Mouse (Mus musculus): Measurements from ENCODE around the gene Rgs13.
"Not testable (repeated sequence)": the region's sequence is repeated elsewhere in the genome, so short reads cannot be mapped to it uniquely, and the experiment has no call there.

The Rgs13 gene

GRCm38 (mm10) chr1:144152526-144152925, 24.6 kb downstream of the Rgs13 start:
- DNase-seq (ENCODE audit: extremely low read depth, low read depth): no peak

DNA sequence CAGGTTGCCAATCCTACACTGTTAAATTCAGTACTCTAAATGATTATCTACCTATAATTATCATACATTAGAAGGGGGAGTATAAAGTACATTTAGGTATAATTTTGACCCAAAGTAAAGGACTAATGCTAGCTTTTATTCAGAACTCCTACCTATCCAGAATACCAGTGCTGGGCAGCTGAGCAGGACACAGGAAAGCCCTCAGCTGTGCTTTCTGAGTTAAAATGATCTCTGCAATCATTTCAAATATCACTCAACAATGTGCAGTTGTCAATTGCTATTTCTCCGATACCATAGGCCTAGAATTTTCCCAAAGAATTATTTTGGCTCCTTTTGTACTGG, 25.0 kb downstream of the Rgs13 start:
- no peak for DNase-seq (ENCODE audit: extremely low read depth, low read depth)

DNA sequence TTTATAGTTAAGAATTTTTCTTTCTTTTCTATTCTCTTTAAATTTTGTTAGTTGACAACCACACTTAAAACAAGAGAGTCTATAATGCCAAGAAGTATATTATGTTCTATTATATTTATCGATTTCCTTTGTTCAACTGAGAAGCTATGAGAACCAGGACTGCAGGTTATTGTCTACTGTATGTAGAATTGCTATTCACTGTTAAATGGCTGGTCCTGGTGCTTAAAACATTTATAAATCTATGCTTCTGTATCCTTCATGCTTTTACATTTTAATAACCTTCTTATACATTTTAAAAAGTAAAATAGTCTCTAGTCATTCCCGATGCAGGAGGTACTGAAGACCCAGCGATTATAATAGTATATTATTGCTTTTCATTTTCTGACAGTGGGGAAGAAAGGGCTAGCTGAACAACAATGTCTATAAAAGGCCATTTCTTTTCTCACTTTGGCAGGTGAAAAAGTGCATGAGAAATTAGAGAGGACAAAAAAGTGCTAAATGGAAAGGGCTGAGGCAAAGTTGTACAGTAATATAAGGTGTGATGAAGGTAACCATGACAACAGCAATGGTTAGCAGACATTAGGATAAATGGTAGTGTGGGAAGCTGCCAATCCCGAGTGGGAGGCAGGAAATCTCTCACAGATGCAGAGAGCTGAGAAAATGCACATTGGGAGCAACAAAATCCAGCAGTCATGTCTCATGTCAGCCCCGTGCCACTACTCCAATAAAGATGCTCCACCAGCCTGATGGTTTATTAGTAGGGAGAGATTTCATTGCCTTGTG, 25.6 kb downstream of the Rgs13 start:
- DNase-seq (ENCODE audit: extremely low read depth, low read depth): no peak

DNA sequence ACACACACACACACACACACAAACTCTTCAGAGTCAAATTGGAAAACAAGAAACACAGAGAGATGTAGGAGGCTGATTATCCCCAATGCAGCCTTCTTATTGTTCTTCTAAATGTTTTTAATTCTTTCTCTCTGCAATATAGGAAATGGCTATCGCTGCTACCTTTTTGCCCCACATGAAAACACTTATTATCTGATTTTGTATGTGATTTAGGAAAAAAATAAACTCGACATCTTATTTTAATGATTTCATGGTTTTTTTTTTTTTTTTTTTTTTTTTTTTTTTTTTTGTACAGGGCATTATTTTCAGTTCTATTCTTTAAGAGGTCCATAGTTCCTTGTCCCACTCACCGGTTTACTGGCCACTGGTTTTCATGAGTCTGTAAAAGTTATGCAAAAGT, 27.2 kb downstream of the Rgs13 start:
- no peak for DNase-seq (ENCODE audit: extremely low read depth, low read depth)

DNA sequence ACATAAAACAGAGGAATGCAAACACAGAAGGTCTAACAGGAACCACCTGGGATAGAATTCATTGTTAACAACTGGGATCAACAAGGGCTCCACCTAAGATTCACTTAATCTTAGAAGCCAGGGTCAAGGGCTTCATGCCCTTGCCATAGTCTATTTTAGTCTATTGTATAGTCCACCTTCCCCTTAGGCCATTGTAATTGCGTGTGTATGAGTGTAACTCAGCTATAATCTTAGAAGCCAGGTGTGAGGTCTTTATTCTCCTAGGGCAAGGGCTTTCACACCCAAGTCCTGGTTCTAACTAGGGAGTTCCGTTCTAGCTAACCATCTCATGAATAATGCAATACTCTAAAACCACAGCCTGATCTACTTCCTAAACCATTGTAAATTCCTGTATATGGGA, 35.8 kb downstream of the Rgs13 start:
- DNase-seq (ENCODE audit: extremely low read depth, low read depth): not testable (repeated sequence)

DNA sequence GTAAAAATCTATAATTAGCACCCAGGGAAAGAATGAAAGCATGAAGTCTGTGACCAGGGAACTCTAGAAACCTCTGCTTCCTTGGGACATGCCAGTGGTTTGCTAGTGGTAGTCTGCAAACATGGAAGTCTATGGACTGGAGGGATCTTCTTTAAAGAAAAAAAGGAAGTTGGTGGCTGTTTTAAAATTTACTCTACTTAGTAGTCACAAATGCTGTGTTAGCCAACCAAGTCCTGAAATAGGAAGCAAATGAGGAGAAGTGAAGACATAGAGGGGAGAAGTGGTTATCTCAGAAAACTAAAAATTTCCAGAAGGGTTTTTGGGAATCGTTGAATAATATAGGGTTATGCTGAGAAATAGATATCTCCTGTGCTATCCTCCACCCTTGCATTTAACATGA, 37.3 kb downstream of the Rgs13 start:
- DNase-seq (ENCODE audit: extremely low read depth, low read depth): no peak

- no peak for DNase-seq (ENCODE audit: extremely low read depth, low read depth)
Observed at GRCm38 (mm10) chr1:144127965-144128364, 49.2 kb downstream of the Rgs13 start.

DNA sequence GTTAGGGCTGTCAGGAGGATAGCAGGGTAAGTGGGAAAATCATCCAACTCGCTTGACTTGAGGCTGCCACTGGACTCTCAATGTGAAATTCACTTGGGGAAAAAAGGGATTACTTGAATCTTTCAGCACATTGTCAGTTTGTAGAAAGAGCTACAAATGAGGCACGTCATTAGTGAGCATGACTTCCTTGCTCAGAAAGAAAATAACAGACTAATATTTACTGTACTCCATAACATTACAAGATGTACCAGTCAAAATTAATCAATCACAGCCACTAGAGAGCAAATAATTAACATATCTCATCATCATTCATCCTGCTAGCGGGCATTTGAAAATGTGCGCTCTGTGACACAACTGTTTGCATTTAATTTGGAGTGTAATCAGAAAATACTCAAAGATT, 57.1 kb downstream of the Rgs13 start:
- DNase-seq (ENCODE audit: extremely low read depth, low read depth): no peak

DNA sequence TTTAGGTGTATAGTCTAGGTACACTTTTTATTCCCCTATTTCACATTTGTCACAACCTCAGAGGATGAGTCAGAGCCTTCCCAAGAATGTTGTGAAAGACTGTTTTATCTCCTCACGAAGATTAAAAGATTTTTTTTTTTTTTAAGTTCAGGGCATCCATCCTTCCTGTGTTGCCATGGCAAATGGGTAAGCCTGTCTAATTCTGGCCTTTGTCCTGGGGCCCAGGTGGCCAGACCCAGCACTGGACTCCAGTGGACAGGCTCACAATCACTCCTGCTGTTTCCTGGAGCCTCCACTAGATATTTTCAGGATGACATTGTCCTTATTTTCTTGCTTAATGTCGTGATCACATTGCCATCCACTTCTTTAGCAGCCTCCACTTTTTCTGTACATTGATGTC, 57.7 kb downstream of the Rgs13 start:
- no peak for DNase-seq (ENCODE audit: extremely low read depth, low read depth)

DNA sequence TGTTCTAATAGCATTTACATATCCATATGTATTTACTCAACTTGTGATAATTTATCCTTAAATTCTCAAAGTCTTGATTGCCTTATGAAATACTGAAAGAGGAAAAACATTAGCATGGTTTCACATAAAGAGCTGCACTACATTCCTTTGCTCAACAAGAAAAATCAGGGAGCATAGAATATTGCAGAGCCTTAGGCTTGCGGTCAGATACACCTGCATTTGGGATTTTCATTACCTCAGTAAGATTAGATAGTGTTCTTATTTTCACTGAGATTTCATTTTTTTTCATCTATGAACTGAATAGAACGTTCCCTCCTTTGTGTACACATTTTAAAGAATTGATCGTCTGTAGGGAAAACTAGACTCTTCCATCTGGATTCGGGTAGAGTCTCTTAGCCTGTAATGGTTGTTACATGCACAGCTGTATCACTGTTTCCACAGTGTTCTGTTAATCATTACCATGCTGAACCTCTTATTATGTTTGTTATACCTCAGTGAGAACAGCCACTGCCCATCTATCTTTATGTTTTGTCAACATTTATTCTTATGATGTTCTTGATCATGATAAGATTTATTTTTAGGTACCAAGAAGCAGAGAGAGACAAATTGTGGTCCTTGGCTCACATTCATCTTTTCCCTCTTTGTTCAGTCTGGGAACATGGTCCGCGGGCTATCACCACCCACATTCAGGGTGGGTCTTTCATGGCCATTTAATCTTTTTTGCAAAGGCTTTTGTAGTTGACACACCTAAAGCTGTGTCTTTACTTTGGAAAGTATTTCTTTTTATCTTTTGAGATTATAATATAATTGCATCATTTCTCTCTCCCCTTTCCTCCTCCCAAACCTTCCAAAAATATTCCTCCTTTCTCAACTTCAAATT, 61.1 kb downstream of the Rgs13 start:
- no peak for DNase-seq (ENCODE audit: extremely low read depth, low read depth)

DNA sequence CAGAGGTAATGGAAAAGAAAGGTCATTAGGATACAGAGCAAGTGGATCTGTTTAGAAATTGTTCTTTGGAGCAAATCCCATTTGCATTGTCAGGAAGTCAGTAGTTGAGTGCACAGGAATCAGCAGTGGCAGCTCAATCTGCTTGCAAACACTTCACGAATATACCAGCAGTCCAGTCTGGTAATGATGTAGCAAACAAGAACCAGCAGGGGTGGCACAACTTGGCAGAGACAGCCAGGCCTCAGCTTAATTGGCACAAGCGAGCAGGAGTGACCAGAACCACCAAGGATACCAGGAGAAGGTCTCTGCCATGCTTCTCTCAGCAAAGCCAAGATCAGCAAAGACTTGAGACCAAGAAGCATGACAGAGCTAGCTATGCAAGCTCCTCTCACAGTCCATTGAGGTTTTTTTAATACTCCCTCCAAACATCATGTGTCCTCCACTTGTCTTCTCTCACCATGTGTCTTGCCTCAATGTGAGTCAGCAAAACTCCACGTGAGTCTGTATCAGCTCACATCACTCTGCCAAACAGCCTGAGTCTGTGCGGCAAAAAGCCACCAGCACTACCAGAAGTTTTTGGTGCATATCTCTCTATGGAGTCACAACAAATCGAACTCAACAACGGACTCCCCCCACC, 63.6 kb downstream of the Rgs13 start:
- DNase-seq (ENCODE audit: extremely low read depth, low read depth): no peak

DNA sequence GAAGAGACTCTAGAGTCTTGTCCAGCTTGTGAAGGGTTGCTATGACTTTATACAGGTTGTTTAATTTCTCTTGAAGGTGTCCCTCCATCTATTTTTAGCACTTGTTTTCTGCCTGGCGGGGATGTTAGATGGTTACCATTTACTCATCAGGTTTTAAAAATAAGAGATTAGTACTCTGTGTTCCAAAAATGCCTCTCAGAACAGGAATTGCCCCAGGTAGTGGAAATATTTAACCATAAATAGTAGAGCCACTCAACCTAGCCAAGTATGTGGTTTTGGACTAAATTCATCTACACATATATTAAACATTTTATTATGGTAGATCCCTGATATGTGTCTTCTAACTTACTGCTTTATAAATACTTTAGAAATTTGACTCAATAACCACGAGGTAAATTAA, 64.2 kb downstream of the Rgs13 start:
- DNase-seq (ENCODE audit: extremely low read depth, low read depth): no peak

DNA sequence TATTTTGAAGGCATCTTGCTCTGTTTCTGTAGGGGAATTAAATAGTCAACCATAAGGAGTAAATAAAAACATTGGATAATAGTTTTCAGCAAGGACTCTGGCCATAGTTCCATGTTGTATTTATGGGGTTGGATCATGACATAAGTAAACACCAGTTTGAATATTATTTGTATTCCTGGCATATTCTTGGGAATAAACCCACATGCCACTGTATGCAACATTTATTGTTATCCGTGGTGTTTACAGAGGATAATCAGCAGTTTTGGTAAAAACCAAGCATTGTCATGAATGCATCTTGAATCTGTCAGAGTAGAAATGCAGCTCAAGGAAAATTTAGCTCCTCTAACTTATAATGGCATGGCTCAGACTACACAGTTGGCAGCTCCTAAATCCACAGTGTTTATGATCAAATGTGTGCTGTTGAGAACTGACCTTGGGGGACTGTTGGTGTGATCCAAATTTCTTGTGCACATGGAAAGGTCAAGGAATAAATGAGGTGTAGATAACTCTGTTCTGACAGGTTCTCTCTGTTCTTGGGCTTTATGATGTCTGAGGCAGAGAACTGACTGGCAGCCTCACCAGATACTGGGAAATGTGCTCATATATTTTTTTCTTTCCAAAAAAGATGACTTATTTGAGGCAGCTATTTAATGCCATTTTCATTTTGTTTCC, 78.4 kb downstream of the Rgs13 start:
- DNase-seq (ENCODE audit: extremely low read depth, low read depth): no peak

DNA sequence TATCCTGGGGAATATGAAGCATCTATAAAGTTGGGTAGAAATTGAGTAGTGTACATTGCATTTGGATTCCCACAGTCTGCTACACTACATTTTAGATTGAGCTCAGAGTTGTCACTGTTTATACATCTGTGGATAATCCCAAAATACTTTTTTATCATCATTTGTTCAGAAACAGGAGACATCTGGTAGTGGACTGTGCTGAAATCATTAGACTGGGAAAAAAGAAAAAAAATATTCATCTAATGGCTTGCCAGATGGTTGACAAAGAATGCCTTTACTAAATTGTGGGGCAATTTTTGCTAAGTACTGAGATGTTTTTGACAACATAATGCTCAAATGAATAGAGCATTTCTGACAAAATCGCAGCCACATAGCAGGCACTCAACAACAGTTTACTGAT, 86.8 kb downstream of the Rgs13 start:
- no peak for DNase-seq (ENCODE audit: extremely low read depth, low read depth)
